Mouse (Mus musculus) urinary bladder, postnatal 14 days (tissue): ENCODE measurements around the gene Sv2c.
A peak's percentile ranks its signal among the peaks of the same experiment; 100 is the strongest.

Experiments used
- DNase-seq: peaks from one replicate; pipeline ENCODE4 v3.0.0; 2021; ENCODE audit warnings: low spot score

Gene Sv2c

DNA sequence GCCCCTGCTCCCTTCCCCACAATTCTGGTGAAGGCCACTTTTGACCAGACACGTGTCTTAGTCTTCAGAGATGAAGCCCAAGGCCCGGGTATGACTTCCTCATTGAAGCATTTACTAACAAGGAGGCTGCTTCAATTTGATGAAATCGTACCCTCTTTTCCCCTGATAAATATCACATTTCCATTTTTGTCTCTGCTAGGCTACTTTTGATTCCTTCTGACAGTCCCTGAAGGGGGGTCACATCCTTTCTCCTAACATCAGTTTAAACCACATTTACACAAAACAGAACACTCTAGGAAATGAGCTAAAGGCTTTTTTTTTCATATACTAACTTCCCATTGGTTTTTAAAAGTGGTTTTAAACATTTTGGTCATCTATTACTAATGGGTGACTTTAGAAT lies 79.6 kb downstream of the Sv2c start:
- DNase-seq: no peak

DNA sequence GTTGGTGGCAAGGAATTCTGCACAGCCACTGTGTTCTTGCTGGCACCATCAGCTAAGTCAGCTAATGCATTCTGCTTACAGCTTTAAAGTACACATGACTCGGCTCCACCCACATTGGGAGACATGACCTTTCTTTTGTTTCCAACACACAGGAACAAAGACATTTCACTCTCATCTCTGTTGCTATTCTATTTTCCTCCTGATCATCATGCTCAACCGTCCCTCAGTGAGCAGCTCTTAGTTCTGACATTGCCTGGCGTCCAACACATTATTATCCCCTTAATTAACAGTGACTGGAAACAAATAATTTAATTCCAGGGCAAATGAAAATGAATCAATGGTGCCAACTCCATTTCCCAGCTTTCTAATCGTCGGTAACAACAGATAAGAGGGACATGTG lies 87.0 kb downstream of the Sv2c start:
- DNase-seq: no peak

- DNase-seq: no peak
These were observed 91.9 kb downstream of the Sv2c start for GRCm38 (mm10) chr13:96040275-96041042.

DNA sequence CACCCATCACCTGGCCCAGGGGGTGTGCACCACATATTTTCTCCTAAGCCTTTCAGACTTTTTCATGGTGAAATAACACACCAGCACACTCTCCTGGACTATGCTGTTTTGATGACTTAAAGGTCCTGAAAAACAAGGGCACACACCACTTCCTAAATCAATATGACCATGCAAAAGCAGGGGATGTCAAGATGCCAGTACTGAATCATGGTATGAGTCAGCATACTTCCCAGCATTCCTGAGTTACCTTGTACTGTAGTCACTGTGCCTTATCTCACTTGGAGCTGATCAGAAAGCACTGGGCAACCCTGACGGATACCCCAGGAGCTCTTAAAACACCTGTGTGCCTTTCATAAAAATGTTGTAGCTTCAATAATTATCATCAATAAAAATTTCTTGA lies 92.8 kb downstream of the Sv2c start:
- DNase-seq: no peak

DNA sequence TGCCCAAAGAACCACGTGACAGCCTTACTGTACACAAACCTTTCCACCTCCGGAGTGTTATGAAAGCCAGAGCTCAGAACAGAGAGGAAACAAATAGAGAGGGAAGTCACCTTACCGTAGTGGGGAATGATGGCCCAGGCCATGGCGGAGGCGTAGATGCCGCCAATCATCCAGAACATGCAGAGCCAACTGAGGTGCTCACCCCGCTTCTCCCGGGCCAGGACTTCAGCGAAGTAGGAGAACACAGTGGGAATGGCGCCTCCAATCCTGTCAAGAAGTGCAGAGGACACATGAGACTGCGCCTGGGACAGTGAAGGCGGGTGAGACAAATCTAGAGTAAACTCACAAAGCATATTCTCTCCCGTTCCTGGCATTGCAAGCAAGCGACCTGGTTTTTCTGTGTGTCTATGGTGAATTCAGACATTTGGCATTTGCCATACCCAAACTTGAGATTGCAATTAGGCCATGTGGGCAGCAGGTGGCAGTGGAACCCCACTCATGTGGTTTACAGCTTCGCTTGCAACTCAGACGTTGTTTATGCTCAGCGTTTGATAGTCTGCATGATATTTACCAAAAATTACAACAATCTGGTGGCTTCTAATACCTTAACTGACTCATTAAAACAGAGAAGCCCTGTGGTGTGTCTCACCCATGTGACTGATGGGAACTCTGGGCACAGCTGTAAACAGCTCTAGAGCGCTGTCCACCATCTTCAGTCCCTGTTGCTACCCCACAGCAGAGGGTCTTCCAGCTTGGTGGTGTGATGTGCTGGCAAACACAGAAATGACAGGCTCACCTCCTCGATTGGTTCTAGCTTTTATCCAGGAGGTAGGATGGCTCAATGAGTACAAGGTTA lies 101.8 kb downstream of the Sv2c start:
- DNase-seq: peak; percentile 33

- no peak for DNase-seq
These were observed 108.5 kb downstream of the Sv2c start for GRCm38 (mm10) chr13:96023858-96024257.

DNA sequence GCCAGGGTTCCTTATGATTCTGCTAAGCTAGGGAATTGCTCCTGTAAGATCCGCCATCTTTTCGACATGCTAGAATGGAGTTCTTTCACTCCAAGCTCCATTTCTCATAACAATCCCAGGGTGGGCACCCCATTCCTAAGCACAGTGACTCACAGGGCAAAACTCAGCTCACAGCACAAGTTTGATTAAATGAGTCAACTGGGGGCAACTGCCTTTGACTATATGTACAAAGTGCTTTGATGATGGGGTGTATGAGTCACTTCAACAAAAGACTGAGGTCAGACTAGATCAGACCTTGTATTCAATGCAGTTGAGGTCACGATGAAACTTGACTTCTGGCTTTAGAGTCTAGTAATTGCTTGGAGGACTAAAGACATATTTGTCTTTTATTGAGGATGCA lies 116.9 kb downstream of the Sv2c start:
- DNase-seq: no peak

GRCm38 (mm10) chr13:96010861-96011511 lies 121.4 kb downstream of the Sv2c start:
- DNase-seq: no peak

GRCm38 (mm10) chr13:96008975-96009374 lies 123.4 kb downstream of the Sv2c start:
- DNase-seq: no peak

DNA sequence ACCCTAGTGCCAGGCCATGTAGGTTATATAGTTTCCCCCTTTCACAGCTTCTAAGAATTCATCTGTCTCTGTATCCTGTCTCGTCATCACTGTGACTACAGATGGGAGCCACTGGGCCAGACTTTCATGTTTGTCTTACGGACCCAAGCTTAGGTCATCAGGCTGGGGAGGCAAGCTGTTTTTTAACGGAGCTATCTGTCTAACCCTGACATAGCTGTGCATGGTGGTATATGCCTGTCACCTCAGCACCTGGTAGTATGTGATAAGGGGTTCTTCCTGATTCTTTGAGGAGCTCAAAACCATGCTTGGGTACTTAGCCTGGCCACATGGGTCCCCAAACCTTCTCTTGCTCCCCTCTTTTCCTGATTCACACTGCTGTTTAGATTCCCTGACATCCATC lies 124.2 kb downstream of the Sv2c start:
- DNase-seq: no peak

- no peak for DNase-seq
These were observed 128.8 kb downstream of the Sv2c start for GRCm38 (mm10) chr13:96003539-96003938.

GRCm38 (mm10) chr13:96002475-96002874 lies 129.9 kb downstream of the Sv2c start:
- DNase-seq: no peak

- no peak for DNase-seq
These were observed 133.0 kb downstream of the Sv2c start for GRCm38 (mm10) chr13:95999396-95999795.

DNA sequence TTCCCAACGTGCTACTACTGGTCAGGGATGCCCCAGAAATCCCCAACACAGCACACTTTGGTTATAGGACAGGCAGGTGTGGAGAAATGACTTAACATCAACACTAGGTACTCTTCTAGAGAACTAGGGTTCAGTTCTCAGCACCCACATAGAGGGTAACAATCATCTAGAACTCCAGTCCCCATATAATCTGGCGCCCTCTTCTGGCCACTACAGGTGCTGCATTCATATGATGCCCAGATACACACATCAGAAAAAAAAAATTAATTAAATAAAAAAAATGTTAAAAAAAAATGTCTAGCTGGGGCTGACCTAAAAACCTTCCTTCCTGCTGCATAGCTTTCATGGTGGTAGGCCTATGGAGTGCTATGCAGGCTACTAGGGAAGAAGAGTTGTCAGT lies 135.1 kb downstream of the Sv2c start:
- DNase-seq: no peak

DNA sequence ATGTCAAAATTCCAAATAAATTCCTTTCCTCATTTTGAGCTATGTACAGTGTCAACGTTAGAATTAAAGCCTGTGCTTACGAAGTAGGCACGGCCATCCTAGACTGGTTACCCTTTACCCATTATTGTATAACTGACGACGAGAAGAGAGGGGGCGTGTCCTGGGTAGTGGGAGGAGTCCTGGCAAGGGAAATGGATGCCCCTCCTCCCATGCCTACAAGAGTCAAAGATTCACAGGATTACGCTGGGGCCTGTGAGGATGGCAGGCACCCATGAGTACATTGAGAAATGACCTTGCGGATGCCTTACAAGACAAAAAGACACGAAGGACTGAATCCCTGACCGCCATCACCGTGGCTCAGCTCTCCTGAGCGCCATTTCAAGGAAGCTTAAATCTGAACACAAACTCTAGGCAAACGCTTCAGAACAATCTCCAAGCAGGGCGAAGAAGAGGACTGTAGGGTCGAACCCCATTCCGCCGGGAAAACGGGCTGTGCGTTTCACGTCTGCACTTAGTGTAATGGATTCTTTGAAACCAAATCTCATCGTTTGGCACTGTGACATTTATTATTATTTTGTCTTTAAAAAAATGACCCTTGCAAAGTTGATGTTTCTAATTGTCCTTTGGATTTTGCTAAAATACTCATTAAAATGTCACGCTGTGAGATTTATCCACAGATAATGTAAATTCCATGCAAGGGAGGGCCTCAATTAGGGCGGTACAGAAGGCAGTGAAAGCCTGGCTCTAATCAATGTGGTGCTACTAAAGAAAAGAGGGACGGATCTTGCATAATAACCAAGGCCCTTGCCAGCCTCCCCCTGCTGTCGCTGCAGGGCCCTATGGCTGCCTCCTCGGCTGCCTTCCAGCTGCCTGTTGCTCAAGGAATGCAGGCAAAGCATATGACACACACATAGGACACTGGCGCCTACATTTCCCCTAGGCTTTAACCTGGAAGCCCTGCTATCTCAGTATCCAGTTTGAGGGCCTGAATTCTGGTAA lies 137.4 kb downstream of the Sv2c start:
- DNase-seq: no peak

- DNase-seq: no peak
These were observed 144.2 kb downstream of the Sv2c start for GRCm38 (mm10) chr13:95988181-95988580.

DNA sequence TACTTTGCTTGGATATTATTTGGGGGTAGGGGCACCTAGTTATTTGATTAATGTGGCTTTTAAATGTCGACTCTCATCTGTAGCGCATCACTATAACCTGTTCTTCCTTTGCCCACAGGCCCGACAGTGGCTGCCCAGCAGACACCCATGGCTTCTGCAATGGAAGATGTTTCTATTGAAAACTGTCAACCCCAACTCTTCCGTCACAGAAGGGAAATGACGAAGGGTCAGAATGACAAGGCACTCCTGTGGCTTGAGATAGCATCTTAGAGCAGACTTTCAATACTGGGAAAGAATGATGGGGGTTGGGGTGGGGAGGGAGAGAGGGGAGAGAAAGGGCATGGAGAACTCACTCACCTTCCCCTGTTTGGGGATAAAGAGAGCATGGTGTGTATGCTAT lies 145.2 kb downstream of the Sv2c start:
- DNase-seq: no peak

DNA sequence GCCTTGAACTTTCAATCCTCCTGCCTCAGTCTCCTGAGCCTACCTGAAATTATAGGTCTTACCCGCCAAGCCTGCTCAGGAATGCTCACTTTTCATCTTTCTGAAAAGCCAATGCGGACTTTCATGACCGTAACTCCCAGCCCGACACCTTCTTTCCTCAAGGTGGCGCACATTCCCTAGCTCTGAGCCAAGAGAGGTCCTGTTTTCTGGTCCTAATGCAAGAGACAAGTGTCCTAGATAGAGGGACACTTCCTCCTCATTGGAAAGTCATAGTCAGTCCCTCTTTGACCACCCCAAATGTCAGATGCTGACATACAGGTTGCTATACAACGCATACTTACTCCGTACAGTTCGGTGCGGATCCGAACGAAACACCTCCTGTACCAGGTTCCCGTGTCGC lies 146.0 kb downstream of the Sv2c start:
- no peak for DNase-seq

DNA sequence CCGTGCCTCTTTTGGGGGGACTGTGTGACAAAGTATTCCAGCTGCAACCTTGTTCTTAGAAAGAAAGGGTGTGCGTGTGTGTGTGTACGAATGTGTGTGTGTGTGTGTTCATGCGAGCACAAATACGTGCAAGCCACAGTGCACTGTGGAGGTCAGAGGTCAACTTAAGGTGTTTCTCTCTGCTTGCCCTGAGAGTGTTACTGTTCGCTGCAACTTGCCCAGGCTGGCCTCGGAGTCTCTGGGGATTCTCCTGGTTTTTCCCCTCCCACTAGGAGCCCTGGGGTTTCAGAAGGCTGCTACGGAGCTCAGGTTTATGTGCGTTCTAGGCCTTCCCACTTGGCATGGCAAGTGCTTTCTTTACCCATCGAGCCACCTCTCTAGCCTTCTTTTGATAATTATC lies 157.2 kb downstream of the Sv2c start:
- DNase-seq: no peak

- DNase-seq: no peak
These were observed 158.3 kb downstream of the Sv2c start for GRCm38 (mm10) chr13:95974106-95974505.

DNA sequence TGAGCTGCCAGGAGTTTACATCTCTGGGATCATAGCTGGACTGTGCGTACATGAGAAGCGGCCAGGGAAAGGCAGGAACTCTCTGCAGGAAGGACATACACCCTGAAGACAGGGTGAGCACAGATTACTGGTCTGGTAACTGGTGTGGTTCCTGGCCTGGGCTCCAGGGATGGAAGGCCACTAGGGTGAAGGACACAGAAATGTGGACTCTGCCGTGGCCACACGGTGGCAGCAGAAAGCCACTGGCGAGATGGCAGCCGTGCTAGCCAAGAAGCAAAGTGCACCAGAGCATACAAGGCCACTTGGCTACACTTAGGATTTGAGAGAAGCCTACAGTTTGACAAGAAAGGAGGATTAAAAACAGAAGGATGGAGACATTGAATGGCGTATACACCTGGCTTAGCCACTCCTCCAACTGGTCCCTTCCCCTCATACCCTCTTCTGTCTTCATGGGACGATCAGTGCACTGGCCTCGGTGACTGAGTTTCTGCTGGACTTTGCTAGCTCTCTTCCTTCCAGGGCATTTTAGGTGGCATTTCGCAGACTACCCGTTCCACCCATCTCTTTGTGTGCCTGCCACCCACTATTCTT lies 158.9 kb downstream of the Sv2c start:
- peak; percentile 76 for DNase-seq
